Mouse (Mus musculus): ENCODE measurements around the gene Reg4. TPM values are rescaled to one million over a fixed set of nuclear protein-coding genes. Genes with fewer than 3 reads are reported as not detected.

The Reg4 gene
- polyA plus RNA-seq, 1 experiment: not detected

- no peaks in the 10 kb centered on the region for H3K27me3 ChIP-seq (replicated peaks; ENCODE audit: control insufficient read depth, insufficient read depth, low read length)
- H3K27ac ChIP-seq (ENCODE audit: insufficient read depth, low read depth, low read length): no peak overlapping the region; the same call in 1 of the 2 replicates
- no peak for TF ChIP-seq POLR2A (IDR thresholded peaks at IDR 0.05; ENCODE audit: low read depth, low read length)
- H3K4me1 ChIP-seq (ENCODE audit: control insufficient read depth, insufficient read depth, low read length): peaks cover 8% of the 10 kb centered on the region; the same call in 1 of the 2 replicates
- DNase-seq: no peak
- WGBS: 92% methylated on average over 4 of the region's 4 CpGs
- H3K4me3 ChIP-seq (ENCODE audit: insufficient read depth, low read depth, low read length): no peak overlapping the region
- H3K36me3 ChIP-seq (ENCODE audit: control insufficient read depth, insufficient read depth, low read length): no peaks in the 10 kb centered on the region
Measured at GRCm38 (mm10) chr3:98261415-98261814, 39.5 kb downstream of the Reg4 start.

GRCm38 (mm10) chr3:98262133-98262532 lies 40.2 kb downstream of the Reg4 start:
- Histone ChIP-seq H3K36me3 (ENCODE audit: control insufficient read depth, insufficient read depth, low read length) (no peaks in the 10 kb centered on the region), H3K27me3 (replicated peaks; ENCODE audit: control insufficient read depth, insufficient read depth, low read length) (no peaks in the 10 kb centered on the region), H3K4me3 (ENCODE audit: insufficient read depth, low read depth, low read length) (no peak overlapping the region), H3K27ac (ENCODE audit: insufficient read depth, low read depth, low read length) (peak overlapping the region; percentile 93), H3K4me1 (ENCODE audit: control insufficient read depth, insufficient read depth, low read length) (peaks cover 11% of the 10 kb centered on the region; the same call in 1 of the 2 replicates)
- 66% methylated on average over 2 of the region's 2 CpGs for WGBS
- peak; percentile 83 for DNase-seq
- no peak for TF ChIP-seq CTCF (conservative IDR thresholded peaks at IDR 0.05; ENCODE audit: insufficient read depth, insufficient read length, low read depth, low read length)
- TF ChIP-seq POLR2A (IDR thresholded peaks at IDR 0.05; ENCODE audit: low read depth, low read length): no peak

- no peaks in the 10 kb centered on the region for H3K27me3 ChIP-seq (replicated peaks; ENCODE audit: control insufficient read depth, insufficient read depth, low read length)
- no peaks in the 10 kb centered on the region for H3K36me3 ChIP-seq (ENCODE audit: control insufficient read depth, insufficient read depth, low read length)
- peaks cover 12% of the 10 kb centered on the region for H3K4me1 ChIP-seq (ENCODE audit: control insufficient read depth, insufficient read depth, low read length)
- no peak overlapping the region; the same call in 1 of the 2 replicates for H3K27ac ChIP-seq (ENCODE audit: insufficient read depth, low read depth, low read length)
- DNase-seq: peak; percentile 78
- TF ChIP-seq CTCF (conservative IDR thresholded peaks at IDR 0.05; ENCODE audit: insufficient read depth, insufficient read length, low read depth, low read length) (no peak), POLR2A (IDR thresholded peaks at IDR 0.05; ENCODE audit: low read depth, low read length) (no peak)
- H3K4me3 ChIP-seq (ENCODE audit: insufficient read depth, low read depth, low read length): no peak overlapping the region
- 18% methylated on average over 6 of the region's 6 CpGs for WGBS
Measured at GRCm38 (mm10) chr3:98267249-98267651, 45.3 kb downstream of the Reg4 start.

- Histone ChIP-seq H3K27me3 (replicated peaks; ENCODE audit: control insufficient read depth, insufficient read depth, low read length) (no peaks in the 10 kb centered on the region), H3K27ac (ENCODE audit: insufficient read depth, low read depth, low read length) (no peak overlapping the region), H3K36me3 (ENCODE audit: control insufficient read depth, insufficient read depth, low read length) (no peaks in the 10 kb centered on the region), H3K4me3 (ENCODE audit: insufficient read depth, low read depth, low read length) (no peak overlapping the region), H3K4me1 (ENCODE audit: control insufficient read depth, insufficient read depth, low read length) (peaks cover 6% of the 10 kb centered on the region; the same call in 1 of the 2 replicates)
- TF ChIP-seq CTCF (conservative IDR thresholded peaks at IDR 0.05; ENCODE audit: insufficient read depth, insufficient read length, low read depth, low read length): no peak
- TF ChIP-seq POLR2A (IDR thresholded peaks at IDR 0.05; ENCODE audit: low read depth, low read length): no peak
- DNase-seq: no peak
- WGBS: 42% methylated on average over 11 of the region's 11 CpGs
Measured at GRCm38 (mm10) chr3:98273623-98274398, 51.9 kb downstream of the Reg4 start.

- TF ChIP-seq POLR2A (IDR thresholded peaks at IDR 0.05; ENCODE audit: low read depth, low read length): no peak
- no peak for TF ChIP-seq CTCF (conservative IDR thresholded peaks at IDR 0.05; ENCODE audit: insufficient read depth, insufficient read length, low read depth, low read length)
- Histone ChIP-seq H3K36me3 (ENCODE audit: control insufficient read depth, insufficient read depth, low read length) (no peaks in the 10 kb centered on the region), H3K4me1 (ENCODE audit: control insufficient read depth, insufficient read depth, low read length) (peaks cover 11% of the 10 kb centered on the region; the same call in 1 of the 2 replicates), H3K4me3 (ENCODE audit: insufficient read depth, low read depth, low read length) (no peak overlapping the region), H3K27ac (ENCODE audit: insufficient read depth, low read depth, low read length) (no peak overlapping the region), H3K27me3 (replicated peaks; ENCODE audit: control insufficient read depth, insufficient read depth, low read length) (no peaks in the 10 kb centered on the region)
- WGBS: 67% methylated on average over 4 of the region's 4 CpGs
- DNase-seq: no peak
Measured at GRCm38 (mm10) chr3:98279682-98280081, 57.7 kb downstream of the Reg4 start.

- DNase-seq: peak; percentile 55
- no peak within 1 kb of the TSS for H3K27ac ChIP-seq (ENCODE audit: insufficient read depth, low read depth, low read length)
- peak within 1 kb of the TSS; percentile 22; the same call in 1 of the 2 replicates for H3K4me3 ChIP-seq (ENCODE audit: insufficient read depth, low read depth, low read length)
- TF ChIP-seq POLR2A (IDR thresholded peaks at IDR 0.05; ENCODE audit: low read depth, low read length): no peak
- no peak for TF ChIP-seq CTCF (conservative IDR thresholded peaks at IDR 0.05; ENCODE audit: insufficient read depth, insufficient read length, low read depth, low read length)
- no peaks in the 10 kb centered on the region for H3K36me3 ChIP-seq (ENCODE audit: control insufficient read depth, insufficient read depth, low read length)
- WGBS: 53% methylated on average over 14 of the region's 14 CpGs
- H3K4me1 ChIP-seq (ENCODE audit: control insufficient read depth, insufficient read depth, low read length): peaks cover 11% of the 10 kb centered on the region; the same call in 1 of the 2 replicates
- H3K27me3 ChIP-seq (replicated peaks; ENCODE audit: control insufficient read depth, insufficient read depth, low read length): no peaks in the 10 kb centered on the region
Measured at GRCm38 (mm10) chr3:98280204-98280932, 58.4 kb downstream of the Reg4 start, which contains the start of gene Hmgcs2. Hmgcs2 (plus strand) TSS chr3:98280435.
